Mouse (Mus musculus) right cerebral cortex, postnatal 25 days (tissue): ENCODE results near the gene Pask.
"Not testable (repeated sequence)": the region's sequence is repeated elsewhere in the genome, so short reads cannot be mapped to it uniquely, and the experiment has no call there.

Source experiments
- DNase-seq: peaks from one replicate; pipeline ENCODE4 v3.0.0; 2022

Gene Pask

DNA sequence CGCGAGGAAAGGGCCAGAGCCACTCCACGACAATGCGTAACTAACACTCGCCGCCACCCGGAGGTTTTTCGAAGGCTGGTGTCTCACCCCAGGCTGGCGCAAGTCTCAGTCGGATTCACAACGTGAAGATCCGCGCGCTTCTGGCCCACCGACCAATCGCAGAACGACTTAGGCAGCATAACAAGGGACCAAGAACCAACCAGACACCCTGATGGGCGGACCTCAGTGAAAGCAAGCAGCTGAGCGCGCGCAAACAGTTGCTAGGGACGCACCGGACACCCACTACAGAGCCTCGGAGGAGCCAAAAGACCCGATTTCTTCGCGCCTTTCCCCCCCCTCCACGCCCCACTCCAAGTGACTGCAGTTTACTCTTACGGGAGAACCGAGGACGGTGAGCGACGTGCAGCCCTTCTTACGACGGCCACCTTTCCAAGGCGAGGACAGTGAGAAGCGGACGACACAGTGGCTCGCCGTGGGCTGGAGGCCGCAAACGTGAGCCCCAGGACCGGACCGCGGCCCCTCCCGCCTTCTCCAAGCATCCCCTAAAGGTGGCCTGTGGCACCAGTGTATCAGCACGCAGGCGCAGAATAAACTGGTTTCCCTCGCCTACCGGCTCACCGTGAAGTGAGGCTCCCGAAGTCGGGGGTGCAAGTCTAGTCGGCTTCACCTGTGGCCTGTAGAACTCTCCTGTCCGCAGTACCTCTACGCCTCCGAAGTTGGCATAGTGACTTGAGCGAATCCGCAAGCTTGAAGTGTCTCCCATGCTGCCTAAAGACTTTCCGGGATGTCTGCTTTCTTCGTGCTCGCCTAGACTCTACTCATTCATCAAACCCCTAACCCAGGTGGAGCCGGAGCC lies at the start of gene Pask, which contains the start of gene Ppp1r7:
TSS of gene Pask (minus strand) at position 835 of the 856 bp plus-strand sequence.
TSS of gene Ppp1r7 (plus strand) at position 207 of the 856 bp plus-strand sequence.
- peak; percentile 91 for DNase-seq

GRCm38 (mm10) chr1:93388906-93389305 lies 45.6 kb upstream of the Pask start:
- DNase-seq, result no peak

DNA sequence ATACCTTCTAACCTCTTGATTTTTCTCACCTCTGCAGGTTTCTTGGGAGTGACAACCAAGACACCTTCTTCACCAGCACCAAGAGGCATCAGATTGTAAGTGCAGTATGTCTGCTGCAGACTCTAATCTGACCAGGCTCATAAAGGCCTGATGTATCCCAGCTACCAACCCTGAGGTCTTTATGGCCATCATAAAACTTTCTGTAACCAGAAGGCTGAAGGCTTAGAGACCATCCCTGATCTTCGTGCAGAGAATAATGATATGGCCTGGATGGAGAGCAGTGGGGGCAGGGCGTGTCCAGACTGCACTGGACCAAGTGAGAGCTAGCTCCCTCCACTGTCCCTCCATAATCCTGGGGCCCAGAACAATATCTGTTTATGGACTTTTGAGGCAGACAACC lies 43.9 kb upstream of the Pask start:
- no peak for DNase-seq

DNA sequence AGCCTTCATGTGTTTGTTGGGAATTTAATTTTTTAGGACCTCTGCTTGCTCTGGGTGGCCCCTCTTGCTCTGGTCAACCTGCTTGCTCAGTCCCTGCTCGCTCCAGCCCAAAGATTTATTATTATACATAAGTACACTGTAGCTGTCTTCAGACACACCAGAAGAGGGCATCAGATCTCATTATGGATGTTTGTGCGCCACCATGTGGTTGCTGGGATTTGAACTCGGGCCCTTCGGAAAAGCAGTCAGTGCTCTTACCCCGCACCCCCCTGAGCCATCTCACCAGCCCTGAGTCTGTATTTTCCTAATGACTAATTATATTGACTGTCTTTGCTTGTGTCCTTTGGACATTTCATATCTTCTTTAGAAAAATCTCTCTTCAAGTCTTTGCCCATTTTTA lies 35.8 kb upstream of the Pask start:
- DNase-seq, result no peak

GRCm38 (mm10) chr1:93377307-93377706 lies 34.0 kb upstream of the Pask start:
- DNase-seq, result no peak

DNA sequence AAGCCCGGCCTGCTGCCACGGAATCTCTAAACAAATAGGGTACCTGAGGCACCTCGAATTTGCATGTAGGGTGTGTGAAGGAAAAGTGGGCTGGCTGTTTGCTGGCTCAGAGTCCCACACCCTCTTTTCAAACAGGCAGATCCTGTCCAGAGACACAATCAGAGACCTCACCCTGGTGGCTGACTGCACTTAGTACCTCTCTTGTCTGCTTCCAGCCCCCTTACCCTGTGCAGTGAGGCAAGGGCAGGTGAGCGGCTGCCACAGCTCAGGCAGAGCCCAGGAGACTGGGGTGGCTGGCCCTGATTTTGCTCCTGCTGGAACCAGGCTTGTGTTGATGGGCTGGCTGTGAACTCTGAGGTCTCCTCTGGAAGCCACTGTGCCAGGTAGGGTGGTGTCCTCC lies 30.4 kb upstream of the Pask start, which contains the start of gene Ano7:
TSS of gene Ano7 (plus strand) at position 266 of the 400 bp plus-strand sequence.
- no peak for DNase-seq

DNA sequence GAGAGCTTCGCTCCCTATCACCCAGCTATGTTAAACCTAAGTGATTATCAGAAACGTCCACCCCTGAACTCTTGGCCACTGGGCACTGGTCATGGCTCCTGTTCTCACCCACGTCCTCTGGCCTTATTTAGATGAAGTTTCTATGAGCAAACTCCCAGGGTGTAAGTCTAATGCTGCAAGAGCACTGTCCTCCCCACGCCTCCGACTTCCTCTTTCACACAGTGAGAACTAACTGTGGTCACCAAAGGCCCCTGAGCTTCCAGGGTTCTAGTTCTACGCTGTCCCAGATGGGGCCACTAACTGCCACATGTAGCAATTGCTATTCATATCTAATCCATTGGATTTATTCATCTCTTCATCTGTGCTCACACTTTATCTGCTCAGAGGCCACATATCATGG lies 22.4 kb upstream of the Pask start:
- DNase-seq, result no peak

- no peak for DNase-seq
These were observed 19.4 kb upstream of the Pask start for GRCm38 (mm10) chr1:93362661-93363060.

DNA sequence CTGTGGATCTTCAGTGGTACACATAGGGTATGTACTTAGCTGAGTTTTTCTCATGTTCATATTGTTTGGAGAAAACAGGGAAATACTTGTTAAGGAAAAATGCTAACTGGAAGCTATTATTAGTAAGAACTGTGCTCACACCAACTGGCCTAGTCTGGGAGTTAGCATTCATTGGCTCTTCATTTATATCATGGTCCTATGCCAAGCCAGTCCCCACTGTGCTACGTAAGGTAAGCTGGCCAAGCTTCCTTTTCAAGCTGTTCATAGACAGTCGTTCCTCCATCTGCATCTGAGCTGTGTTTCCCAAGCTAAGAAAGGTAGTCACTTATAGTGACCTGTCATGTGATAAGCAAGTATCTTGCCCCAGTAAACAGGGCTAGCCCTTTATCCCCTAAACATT lies 9.4 kb upstream of the Pask start:
- no peak for DNase-seq

DNA sequence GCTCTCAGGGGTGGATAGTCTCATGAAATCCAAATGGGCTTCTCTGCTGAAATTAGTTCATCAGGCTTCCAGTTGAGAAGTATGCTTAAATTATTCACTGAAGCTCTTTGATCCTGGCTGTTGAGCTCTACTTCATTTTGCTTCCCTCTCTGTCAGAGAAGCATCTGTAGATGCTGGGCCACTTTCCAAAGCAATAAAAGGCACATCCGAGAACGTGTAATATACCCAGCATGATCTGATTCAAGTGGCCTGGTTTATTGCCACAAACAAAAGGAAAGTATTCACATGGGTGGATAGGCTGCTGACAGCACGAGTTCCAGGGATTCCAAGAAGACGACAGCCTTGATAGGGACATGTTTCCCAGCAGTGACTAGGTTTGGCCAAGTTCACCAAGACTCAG lies 6.4 kb upstream of the Pask start:
- DNase-seq, result no peak

GRCm38 (mm10) chr1:93347176-93347575 lies 3.9 kb upstream of the Pask start:
- DNase-seq, result no peak

DNA sequence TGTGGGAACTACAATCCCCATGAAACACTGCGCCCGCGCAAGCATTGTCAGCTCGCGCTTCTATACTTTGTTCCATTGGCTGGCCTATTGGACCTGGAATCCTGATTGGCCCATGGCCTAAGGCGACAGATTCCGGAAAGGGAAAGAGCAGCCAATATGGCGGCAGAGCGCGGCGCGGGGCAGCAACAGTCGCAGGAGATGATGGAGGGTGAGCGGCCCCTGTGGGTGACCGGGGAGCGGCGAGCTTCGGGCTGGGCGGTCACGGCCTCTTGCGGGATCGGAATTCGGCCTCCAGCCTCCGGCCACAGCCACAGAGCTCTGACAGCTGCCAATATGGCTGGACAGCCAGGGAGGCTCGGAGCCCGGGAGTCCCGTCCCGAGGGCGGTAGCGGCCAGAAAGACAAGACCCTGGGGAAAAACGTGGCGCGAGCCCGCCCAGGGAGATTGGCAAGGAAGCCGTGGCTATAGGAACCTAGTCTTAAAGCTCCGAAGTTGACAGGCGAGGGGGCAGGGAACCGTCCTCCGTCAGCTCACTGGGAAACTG lies 294 bp upstream of the Pask start:
- peak; percentile 92 for DNase-seq

DNA sequence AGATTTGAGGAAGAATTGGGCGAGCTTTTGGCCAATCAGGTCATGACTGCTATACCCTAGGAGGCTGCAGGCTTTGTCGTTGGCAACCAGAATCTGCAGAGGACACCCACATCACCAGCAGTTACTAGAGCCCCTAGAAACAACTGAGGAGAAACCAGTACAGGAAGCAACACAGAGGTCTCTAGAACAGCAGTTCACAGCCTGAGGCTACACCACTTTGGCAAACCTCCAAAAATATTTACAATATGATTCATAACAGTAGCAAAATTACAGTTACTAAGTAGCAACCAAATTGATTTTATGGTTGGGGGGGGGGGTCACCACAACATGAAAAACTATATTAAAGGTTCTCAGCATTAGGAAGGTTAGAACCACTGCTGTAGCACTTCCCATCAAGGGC lies 8.7 kb downstream of the Pask start:
- DNase-seq, result no peak

- DNase-seq, result no peak
These were observed 16.8 kb downstream of the Pask start for GRCm38 (mm10) chr1:93326446-93326845.

GRCm38 (mm10) chr1:93323973-93324372 lies 19.3 kb downstream of the Pask start:
- no peak for DNase-seq

DNA sequence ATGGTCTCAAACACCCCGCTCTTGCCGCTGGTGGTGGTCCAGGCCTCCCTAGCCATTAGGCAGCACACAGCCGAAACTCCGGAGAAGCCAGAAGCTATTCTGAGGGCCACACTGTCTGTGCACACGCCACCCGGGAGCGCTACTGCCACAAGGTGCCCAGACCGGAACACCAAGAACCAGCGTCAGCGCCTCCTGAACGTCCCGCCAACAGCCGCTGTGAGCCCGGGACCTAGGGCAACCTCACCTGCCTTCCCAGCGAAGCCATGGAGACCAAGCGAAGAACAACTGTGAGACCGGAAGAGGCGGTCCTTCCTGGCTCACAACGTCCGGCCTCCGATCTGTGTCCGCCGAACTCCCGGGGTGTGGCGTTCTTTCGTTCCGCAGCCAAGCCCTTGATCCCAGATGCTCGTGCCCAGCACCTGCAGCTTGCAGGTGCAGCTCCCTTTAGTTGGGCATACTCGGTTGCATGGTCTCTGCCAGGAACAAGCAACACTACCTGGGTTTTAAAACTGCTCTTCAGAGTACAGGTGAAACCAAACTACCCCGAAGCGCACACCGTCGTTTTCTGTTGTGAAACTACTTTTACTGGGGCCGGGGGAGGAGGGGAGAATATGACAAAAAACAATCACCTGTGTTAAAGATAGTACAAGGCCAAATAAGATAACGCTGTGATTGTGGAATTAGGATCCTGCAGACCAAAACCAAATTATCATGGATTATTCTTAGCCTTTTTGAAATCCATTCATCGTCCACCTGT lies 37.5 kb downstream of the Pask start, which contains the start of gene Mterf4:
TSS of gene Mterf4 (minus strand) at position 335 of the 757 bp plus-strand sequence.
- peak; percentile 80 for DNase-seq

GRCm38 (mm10) chr1:93300578-93300977 lies 42.7 kb downstream of the Pask start:
- DNase-seq, result no peak

- DNase-seq, result no peak
These were observed 43.5 kb downstream of the Pask start for GRCm38 (mm10) chr1:93299791-93300190.

- not testable (repeated sequence) for DNase-seq
These were observed 48.8 kb downstream of the Pask start for GRCm38 (mm10) chr1:93294491-93294890.

DNA sequence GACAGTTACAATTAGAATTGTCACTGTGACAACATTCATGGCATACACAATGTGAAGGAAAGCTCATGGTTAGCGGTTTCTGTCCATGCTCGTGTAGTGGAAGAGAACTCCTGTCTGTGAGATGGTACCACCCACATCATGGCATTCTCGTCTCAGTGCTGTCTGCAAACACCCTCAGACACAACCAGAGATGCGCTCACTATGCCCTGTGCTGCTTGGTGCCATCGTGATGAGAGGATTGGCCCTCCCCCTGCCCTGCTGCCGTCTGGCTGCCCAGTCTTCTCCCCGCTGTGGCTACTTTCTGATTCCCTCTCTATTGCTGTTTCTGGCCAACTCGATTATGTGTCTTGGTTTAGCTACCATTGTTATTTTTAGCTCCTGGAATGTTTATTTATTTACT lies 51.3 kb downstream of the Pask start:
- no peak for DNase-seq

DNA sequence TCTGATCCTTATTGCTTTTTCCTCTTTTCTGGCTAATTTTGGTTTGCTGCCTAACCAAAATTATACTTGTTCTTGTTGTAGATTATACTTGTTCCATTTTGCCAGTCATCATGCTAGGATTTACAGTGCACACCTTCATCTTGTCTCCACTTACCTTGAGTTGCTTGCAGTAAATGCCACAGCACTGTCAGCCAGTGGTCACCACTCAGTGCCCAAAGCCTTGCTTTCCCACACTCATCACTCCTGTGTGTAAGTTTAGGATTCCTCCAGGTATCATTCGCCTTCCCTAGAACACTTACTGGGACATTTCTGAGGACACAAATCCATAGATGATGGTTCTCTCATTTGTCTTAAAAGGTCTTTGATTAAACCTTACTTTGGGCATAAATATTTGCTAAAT lies 51.7 kb downstream of the Pask start:
- no peak for DNase-seq

GRCm38 (mm10) chr1:93290956-93291355 lies 52.3 kb downstream of the Pask start:
- DNase-seq, result no peak

DNA sequence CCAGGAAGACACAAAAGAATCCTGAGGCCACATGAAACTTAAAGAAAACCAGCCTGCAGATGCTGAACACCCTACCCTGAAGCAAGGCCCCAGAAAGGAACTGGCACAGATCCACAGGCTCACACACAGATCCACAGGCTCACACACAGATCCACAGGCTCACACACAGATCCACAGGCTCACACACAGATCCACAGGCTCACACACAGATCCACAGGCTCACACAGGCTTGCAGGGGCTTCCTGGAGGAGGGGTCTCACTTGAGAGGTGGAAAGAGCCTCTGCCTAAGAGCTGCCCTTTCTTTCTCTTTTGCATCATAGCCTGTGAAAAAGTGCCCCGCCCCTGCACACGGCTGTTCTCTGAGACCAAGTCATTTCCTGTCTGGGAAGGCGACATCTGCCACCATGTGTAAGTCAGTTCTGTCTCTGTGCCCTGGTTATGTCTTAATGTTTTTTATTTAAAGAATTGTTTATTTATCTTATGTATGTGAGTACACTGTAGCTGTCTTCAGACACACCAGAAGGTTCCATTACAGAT lies 53.5 kb downstream of the Pask start:
- no peak for DNase-seq
